Mouse (Mus musculus) heart, postnatal 0 days (tissue): Measurements from ENCODE around the gene Picalm.

ENCODE experiments used
- CTCF ChIP-seq: IDR thresholded peaks from 2 replicates; pipeline ENCODE4 v1.5.1; 2016; ENCODE audit warnings: antibody characterized with exemption, control low read depth, low read depth
- EP300 ChIP-seq: IDR thresholded peaks from 2 replicates; pipeline ENCODE4 v1.6.1; 2016; ENCODE audit warnings: antibody characterized with exemption, low read depth

DNA sequence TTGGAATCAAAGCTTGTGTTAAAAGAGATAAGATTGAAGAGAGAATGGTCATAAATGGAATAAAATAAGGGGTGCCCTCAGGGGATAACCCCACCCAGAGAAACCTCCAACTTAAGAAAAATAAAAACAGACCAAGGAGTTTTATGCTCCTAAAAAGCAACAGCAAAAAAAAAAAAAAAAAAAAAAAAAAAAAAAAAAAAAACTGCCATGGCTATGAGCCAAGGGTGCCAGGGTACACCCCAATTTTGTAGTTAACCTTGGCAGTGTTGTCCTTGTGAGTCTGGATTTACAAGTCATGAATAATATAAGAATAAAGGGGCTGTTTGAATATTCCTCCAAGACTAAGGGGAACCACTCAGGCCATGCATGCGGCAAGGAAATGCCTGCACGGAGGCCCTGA lies 13.9 kb upstream of the Picalm start:
- no peak for TF ChIP-seq EP300
- TF ChIP-seq CTCF: no peak
